Mouse (Mus musculus): ENCODE results near the gene Tpk1. TPM values are rescaled to one million over a fixed set of nuclear protein-coding genes. Genes with fewer than 3 reads are reported as not detected.
A peak's percentile ranks its signal among the peaks of the same experiment; 100 is the strongest.
"Not testable (repeated sequence)": the region's sequence is repeated elsewhere in the genome, so short reads cannot be mapped to it uniquely, and the experiment has no call there.

The Tpk1 gene
- total RNA-seq, 2 experiments from 2014 or later = 8.0 to 17.3 TPM

DNA sequence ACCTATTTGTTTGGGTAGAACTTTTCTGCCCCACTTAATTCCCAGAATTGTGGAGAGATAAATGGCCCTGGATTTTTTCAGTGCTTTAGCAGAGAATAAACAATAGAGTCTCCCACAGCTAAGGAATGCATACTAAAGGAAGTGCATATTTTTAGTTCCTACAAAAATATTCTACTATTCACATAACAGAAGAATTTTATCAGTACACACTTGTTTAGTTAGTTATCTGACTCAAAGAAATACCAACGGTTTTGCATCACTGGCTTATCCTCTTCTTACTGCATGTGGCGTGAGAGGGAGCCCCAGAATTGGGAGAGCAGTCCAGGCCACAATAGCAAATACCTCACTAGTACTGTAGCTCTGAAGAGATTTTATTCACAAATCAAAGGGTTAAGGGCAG, 141.1 kb downstream of the Tpk1 start:
- no peak for DNase-seq

DNA sequence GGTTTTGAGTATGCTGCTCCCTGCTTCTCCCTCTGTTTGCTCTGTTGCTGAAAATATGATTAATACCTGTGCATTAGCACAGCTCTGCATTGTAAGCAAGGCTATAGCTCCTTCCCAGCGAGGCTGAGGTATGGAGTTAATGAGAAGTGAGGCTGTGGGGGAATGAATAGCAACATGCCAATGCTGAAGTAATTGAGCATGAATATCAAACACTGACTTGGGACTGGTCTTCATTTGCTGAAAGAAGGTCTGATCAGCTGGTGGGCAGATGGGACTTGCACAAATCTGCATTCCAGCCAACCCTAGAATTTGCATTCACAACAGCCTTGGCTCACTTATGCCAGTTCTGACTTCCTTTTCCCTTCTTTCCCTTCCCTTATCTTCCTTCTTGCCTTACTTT, 144.0 kb downstream of the Tpk1 start:
- DNase-seq = no peak

DNA sequence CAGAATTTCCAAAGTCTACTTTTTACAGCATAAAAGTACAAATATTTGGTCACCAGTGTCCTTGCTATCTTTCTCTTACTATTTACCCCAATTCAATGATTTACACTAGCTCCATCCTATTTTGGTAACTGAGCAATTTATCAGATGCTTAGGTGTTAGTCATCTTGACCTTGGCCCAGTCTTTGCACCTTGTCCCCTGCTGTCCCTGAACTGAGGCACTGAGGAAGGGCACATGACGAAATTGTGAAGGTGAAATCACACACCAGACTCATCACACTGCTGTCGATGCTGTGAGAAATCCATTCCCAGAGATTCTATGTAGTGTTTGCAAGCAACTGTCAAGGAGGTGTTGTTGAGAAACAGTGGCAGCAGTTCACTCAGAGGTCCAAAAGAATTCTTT, 145.9 kb downstream of the Tpk1 start:
- DNase-seq = peak; percentile 28 to 37

- no peak for DNase-seq
These were observed 147.7 kb downstream of the Tpk1 start for GRCm38 (mm10) chr6:43518378-43518777.

DNA sequence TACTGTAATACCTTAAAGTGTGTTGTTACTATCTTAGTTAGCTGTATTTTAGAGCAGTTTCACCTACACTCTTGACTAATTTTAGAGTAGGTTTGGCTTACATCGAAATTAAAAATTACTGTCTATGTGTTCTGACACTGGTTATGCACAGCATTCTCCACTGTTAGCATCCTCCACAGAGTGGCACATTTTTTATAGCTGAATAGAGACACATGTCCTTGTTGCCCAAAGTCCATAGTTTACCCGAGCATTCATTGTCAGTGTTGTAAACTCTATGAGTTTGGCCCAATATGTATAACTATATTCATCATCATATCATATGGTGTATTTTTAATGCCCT, 148.8 kb downstream of the Tpk1 start:
- DNase-seq = no peak

DNA sequence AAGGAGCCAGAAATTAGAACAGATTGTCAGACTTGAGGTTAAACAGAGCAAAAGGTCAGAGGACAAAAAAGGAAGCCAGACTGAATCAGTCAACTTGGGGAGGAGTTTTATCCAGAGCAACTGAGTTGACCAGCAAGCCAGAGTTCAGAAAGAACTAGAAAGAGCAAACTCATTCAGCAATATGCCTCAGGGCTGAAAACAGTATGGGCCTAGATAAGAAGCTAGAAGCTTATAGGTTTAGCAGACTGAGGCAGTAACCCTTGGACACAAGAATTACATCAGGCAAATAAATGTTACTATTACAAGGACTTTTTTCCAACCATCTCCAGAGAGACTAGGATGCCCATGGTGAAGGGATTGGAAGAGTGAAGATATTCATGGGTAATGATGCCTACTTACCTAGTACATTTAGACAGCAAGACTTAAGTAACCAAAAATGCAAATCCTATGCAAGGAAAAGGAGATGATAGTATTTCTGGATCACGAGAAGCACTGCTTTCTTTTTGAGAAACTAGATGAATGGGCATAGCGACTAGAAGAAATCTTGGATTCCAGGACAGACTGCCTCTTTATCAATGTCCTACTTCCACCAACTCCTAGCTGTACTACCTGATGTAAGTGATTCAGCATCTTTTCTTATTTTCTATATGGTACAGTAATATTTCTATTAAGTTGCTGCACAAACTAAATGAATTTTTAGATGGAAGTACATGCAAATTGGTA, 149.3 kb downstream of the Tpk1 start:
- DNase-seq = no peak

DNA sequence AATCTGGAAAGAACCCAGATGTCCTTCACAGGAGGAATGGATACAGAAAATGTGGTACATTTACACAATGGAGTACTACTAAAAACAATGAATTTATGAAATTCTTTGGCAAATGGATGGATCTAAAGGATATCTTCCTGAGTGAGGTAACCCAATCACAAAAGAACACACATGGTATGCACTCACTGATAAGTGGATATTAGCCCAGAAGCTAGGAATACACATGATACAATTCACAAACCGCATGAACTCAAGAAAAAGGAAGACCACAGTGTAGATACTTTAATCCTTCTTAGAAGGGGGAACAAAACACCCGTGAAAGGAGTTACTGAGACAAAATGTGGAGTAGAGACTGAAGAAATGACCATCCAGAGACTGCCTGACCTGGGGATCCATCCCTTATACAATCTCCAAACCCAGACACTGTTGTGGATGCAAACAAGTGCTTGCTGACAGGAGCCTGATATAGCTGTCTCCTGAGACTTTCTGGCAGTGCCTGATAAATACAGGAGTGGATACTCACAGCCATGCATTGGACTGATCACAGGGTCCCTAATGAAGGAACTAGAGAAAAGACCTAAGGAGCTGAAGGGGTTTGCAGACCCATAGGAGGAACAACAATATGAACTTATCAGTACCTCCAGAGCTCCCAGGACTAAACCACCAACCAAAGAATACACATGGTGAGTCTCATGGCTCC, 159.2 kb downstream of the Tpk1 start:
- DNase-seq = not testable (repeated sequence)

- DNase-seq = no peak
These were observed 161.4 kb downstream of the Tpk1 start for GRCm38 (mm10) chr6:43504609-43505230.

GRCm38 (mm10) chr6:43492367-43492766, 173.7 kb downstream of the Tpk1 start:
- no peak for DNase-seq

DNA sequence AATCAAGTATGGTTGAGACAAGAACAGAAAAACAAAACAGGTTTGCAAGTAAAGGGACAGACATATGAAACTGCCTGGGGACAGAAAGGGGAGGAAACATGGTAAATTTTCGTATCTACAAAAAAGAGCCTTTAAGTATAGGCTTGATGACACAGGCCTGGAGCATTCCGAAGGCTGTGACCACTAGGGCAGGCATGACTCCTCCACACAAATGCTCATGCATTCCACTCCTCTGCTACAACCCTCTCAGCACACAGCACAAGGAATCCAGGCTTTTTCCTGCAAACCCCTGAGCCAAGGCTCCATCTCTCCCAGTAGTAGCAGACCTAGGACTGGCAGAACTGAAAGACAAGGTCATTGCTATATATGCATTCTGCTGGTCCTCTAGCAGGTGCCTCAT, 179.4 kb downstream of the Tpk1 start:
- DNase-seq = no peak

DNA sequence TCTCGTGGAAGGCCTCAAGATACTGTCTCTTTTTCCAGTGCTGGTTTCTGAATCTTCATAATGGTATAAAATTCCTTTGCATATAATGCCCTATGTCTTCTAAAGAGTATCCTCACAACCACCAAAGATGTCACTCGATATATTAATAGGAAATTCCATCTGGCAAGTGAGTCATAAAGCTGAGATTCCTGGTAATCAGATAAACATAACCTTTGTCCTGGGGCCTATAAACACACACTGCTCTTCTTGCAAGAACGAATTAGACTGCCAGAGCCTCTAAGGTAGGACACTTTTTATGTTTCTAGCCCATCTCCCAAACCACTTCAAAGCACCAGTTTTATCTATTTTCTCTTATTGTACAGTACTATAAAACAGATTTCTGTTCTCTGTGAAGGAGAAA, 185.4 kb downstream of the Tpk1 start:
- no peak for DNase-seq

- no peak for DNase-seq
These were observed 187.3 kb downstream of the Tpk1 start for GRCm38 (mm10) chr6:43478810-43479209.

DNA sequence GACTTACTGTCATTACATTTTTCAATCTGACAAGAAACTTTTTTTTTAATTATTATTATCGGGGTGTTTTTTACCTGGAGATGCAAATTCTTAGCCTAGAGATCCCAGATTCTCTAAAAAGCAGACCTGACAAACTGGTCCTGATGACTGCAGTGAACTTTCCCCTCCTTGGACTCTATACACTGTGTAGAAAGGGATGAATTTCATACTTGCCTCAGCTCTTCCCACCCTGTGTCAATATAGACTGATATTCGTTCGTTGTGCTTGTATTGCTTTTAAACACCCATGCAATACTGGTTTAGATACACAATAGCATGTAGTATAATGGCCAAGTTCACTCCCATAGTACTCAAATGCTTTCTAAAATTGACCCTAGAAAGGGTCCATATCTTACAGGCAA, 189.7 kb downstream of the Tpk1 start:
- DNase-seq = no peak

DNA sequence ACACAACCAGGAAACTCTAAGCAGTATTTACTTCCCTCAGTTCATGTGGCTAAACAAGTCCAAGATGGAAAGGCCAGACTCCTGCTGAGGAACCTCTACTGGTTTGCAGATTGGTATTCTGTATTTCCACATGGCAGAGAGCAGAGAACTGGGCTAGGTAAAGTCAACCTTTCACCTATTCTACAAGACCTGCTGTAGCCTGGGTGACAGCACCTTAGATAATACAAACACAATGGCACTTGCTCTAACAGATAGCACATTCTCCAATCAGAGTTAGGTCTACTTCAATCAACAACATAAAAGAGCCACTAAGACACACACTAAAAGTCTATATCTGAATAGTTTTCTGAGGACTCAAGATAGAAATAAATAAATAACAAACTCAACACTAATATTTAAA, 190.2 kb downstream of the Tpk1 start:
- DNase-seq = no peak

- DNase-seq = no peak
These were observed 194.5 kb downstream of the Tpk1 start for GRCm38 (mm10) chr6:43471556-43471955.

DNA sequence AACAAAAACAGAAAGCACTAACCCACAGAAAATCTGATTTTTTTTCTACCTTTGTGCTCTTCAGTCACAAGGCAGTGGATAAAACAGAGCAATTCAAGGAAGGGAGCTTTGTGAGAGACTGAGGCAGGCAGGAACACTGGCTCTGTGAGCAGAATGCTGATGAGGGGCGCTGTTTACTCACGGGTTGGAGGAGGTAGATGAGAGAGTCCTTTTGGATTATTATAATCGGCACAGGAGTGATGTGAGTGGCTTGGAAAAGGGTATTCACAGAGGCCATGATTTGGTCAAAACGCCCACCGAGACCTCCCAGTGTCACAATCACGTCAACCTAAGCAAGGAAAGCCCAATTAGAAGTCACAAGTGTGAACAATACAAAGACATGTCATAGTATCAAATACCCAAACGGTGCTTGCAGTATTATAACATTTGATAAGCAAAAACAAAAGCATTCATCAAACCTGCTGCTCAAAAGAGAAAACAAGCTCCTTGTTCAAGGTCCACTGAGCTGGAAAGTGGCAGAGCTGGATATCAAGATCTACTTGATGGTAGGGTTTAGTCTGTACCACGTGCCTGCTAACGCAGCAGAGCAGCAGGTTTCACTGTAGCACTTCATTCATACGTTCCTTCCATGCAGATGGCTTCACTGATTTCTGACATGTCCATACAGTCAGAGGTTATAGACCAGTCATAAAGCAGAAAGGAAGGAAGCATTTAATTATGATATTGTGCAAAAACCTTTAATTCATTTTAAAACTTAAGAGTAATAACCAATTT, 197.1 kb downstream of the Tpk1 start:
- DNase-seq = no peak

- DNase-seq = no peak
These were observed 203.2 kb downstream of the Tpk1 start for GRCm38 (mm10) chr6:43462849-43463369.

DNA sequence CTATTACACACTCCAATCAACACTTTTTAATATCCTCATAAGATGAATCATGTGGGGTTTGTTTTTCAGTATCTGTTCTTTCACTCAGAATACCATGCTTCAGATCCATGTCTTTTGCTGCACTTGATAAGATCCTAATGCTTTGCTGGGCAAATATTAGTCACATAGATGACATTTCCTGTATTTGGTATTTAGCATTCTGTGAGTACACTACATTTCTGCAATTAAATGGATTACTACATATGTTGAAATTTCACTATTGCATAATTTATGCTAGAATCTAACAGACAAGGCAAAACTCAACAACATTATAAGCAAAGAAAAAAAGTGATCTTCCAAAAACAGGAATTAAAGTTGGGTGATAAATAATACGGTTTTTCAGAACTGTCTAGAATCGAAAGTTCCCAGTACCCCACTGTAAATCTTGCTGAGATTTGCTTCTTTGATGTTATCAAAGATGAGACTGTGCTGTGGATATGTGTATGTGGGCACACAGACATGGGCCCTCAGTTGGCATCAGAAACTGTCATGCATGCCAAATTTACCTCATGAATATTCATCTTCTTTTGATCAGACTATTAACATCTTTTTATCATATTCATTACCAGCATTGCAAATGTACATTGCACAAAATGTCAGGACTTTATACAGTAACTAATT, 203.8 kb downstream of the Tpk1 start:
- no peak for DNase-seq

DNA sequence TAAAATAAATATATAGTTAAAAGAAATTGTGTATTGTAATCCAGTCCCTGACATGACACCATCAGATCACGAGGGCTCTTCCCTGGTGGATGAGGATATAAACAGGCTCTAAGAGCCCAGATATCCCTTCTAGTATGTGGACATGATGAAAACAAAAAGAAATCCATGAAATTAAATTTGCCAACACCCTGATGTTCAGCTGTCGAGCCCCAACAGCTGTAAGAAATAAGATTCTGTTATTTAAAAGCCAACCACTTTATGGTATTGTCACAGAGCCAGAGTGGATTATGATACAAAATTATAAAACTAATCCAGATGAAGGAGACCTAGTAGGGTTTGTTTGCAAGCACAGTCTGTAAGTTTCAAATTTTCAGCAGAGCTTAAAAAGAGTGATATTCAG, 207.0 kb downstream of the Tpk1 start:
- no peak for DNase-seq

- DNase-seq = no peak
These were observed 208.1 kb downstream of the Tpk1 start for GRCm38 (mm10) chr6:43457989-43458388.

GRCm38 (mm10) chr6:43449498-43449897, 216.6 kb downstream of the Tpk1 start:
- no peak for DNase-seq

DNA sequence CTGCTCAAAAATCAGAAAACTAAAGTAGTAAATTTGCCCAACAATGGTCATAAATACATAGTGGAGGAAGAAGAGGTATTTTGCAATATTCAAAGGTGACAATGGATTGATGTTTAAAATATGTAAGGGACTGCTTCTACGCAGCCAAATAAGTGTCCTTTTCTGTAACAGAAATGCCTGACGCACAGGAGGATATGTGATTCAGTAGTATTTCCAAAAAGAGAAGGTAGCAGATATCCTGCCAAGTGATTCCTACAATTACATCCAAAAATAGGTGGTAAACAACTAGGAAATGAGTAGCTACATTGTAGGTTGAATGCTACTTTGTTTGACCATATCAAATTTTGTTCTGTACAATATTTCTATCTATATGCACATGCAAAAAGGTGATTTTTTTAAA, 220.2 kb downstream of the Tpk1 start:
- no peak for DNase-seq

Data from adrenal gland, postnatal 36 days (tissue).